Mouse (Mus musculus) retina, postnatal 7 days (tissue): Measurements from ENCODE around the gene Sncb.
"Not testable (repeated sequence)": the region's sequence is repeated elsewhere in the genome, so short reads cannot be mapped to it uniquely, and the experiment has no call there.

Source experiments
- DNase-seq: peaks from one replicate; pipeline ENCODE4 v3.0.0-alpha.2; 2012; ENCODE audit warnings: low read depth, low spot score

The Sncb gene

DNA sequence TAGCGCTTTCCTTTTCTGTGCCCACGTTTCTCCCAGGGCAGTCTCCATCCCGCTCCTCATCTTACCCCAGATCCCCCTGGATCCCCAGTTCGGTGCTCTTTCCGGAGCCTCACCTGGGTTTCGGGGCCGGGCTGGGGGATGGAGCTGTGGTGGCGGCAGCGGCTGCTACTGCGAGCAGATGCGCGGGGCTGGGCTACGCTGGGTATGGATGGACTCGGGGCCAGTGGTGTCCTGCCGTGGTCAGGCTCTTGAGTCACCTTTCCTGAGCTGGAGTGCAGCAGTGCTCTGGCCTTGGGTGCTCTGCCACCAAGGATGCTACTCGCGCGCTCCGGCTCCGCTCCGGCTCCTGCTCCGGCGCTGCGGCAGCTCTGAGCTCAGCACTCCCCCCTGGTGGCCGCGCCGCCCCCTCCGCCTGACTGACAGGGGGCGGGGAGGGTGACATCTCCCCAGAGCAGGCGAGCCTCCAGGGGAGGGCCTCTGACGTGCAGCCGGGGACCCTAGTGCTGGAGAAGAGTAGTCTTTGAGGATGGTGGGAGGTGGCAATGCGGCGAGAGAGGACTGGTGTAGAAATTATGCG, at the start of gene Sncb:
Gene Sncb, minus strand, starts transcription at position 404 of the 577 bp plus-strand sequence.
- peak; percentile 72 for DNase-seq

DNA sequence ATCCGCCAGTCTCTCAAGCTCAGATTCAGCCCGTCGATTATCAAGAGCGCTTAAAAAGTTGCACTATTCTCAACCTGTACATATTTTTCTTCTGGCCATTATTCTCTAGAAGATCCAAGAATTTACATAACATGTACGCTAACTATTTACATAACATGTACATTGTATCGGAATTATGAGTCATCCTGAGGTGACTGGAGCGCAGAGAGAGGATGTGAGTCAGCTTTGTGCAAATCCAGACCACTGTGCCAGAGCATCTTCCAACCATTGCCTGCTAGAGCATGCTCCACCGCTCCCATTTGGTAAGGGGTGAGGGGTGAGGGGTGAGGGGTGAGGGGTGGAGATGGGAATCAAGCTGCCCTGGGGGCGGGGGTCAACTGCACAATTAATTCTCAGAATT, 47.0 kb upstream of the Sncb start:
- no peak for DNase-seq

GRCm38 (mm10) chr13:54811476-54811875, 45.1 kb upstream of the Sncb start:
- no peak for DNase-seq

- no peak for DNase-seq
Measured at GRCm38 (mm10) chr13:54808067-54808466, 41.7 kb upstream of the Sncb start.

DNA sequence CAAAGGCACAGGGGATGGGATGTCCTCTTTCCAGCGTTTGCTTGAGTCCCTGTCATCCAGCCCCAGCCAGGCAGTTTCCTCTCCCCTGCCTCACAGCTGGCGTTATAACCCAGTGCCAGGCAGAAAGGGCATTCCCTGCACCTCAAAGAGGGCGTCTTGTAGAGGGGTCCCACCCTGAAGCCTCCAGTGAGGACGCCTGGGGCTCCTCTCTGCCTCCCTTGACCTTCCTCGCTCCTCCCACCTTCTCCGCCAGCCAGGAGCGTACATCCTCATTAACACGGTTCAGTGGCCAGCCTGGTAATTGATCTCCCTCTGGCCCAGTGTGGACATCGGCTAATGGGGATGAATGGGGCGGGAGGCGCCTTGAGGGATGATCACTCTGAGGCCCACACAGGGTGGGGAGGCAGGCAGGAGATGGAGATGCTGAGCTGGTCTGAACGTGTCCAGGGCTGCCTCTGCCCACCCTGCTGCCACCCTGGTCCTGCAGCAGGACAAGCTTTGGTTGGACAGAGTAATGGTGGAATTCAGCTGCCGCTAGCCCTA, 40.1 kb upstream of the Sncb start:
- DNase-seq, result no peak

DNA sequence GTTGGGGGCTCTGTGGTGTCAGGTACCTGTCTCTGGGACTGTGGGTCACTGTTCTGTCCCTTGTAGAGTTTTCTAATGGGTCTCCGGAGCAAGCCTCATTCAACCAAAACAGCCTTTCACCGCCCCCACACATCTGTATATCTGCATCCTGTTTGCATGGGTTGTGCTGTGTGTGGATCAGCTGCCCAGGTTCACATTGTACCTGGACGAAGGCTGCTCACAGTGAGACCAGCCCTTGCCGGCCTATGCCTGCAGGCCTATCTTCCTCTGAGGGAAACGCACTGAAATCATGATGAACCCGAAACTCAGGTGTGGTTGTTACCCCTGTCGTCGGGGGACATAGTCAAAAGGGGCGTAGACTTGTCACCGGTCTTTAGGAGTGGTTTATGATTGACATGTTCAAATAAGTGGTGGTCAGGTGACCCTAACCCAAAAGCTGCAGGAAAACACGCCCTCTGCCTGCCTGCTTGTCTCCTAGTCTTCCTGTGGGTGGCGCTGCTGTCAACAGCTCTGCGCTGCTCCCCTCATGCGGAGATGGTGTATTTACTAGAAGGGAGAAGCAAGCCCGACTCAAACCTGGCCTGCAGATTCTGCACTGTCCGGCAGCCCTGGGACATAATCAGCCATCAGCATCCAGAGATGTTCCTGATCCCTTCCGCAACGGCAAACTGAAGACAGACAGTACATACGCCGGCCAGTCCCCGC, 38.9 kb upstream of the Sncb start:
- DNase-seq, result peak; percentile 43

- DNase-seq, result no peak
Measured at GRCm38 (mm10) chr13:54803010-54803409, 36.6 kb upstream of the Sncb start.

GRCm38 (mm10) chr13:54800206-54800605, 33.8 kb upstream of the Sncb start:
- DNase-seq, result no peak

DNA sequence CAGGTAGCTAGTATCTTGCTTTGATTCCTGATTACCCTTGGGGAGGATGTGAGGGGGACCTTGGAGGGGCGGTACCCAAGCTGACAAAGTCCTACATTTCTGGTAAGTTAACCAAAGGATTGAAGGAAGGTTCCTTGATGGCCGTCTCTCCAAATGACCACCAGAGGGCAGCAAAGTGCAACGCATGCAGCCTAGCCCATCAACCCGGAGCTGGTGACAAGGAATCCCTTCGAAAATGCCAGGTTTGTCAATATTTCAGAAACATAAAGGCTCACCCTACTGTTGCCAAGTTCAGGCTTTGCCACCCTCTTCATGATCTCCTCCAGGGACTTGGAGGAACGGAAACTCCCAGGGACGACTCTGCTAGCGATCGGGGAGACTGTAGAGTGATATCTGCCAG, 33.3 kb upstream of the Sncb start:
- DNase-seq, result peak; percentile 70

DNA sequence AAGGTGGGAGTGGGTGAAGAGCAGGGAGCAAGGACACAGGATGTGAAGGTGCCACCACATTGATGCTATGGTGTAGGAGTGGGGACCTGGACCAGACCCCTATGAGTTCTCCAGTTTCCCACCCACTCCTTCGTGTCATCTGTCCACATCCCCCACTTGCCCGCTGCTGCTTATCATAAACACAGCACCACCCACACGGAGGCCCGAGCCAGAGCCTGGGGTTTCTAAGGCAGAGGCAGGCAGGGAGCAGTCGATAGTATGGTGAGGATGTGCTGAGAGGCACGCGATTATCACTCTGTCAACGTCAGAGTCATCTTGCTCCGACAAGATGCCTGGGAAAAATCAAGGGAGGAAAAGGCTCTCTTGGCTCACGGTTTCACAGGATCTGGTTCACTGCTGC, 32.3 kb upstream of the Sncb start:
- no peak for DNase-seq

- no peak for DNase-seq
Measured at GRCm38 (mm10) chr13:54797861-54798643, 31.7 kb upstream of the Sncb start.

DNA sequence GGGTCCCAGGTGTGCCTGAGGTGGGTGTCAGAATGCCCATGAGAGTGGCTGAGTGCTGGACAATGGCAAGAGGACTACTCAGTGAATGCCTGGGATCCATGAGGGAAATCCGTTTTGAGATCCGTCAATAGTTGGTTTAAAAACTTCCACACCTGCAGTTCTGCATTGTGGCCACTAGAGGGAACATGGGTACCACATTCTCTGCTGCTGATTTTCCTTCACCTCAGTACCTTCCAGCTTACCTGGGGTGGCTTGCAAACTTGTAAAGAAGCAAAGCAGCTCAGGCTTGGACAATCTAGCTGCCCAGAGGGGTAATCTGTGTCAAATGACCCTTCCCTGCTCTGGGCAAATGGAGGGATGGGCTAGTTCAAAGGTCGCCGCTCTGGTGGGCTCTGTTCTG, 31.0 kb upstream of the Sncb start:
- DNase-seq, result peak; percentile 36

DNA sequence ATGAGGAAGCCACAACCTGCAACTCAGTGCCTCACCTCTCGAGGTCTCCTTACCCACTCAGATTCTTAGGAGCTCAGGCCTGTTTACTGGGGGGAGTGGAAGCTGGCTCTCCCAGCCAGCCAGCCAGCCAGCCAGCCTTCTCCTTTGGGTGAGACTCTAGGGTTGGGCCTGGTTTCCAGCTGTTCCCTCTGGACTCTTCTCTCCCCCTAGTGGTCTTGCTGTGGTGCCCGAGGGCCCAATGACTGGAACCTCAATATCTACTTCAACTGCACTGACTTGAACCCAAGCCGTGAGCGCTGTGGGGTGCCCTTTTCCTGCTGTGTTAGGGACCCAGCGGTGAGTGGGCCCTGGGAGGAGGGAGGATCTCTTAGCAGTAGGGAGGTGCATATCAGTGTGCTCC, 28.4 kb upstream of the Sncb start:
- no peak for DNase-seq

DNA sequence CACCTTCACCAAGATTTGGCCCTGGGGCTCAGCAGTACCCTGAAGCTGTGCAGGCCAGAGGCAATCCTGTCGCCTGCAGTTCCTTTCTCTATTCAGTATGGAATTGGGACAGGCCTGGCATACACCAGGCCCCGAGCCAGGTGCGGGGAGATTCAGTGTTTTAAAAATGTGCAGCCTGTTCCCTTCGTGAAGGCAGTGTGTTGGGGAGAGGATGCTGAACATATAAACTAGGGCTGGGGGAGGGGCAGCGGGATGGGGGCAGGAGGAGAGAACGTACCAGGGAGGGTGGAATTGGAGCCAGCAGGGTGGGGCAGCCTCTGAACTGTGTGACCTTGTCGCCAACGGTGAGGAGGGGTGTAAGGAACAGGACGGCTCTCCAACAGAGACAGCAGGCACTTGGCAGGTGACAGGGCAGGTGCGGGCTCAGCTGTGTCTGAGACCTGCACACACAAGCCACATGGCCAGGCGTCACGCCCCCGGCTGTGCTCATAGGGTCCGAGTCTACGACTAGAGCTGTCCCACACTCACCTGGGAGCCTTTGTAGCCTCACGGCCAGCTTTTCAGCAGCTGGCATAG, 27.7 kb upstream of the Sncb start:
- no peak for DNase-seq

DNA sequence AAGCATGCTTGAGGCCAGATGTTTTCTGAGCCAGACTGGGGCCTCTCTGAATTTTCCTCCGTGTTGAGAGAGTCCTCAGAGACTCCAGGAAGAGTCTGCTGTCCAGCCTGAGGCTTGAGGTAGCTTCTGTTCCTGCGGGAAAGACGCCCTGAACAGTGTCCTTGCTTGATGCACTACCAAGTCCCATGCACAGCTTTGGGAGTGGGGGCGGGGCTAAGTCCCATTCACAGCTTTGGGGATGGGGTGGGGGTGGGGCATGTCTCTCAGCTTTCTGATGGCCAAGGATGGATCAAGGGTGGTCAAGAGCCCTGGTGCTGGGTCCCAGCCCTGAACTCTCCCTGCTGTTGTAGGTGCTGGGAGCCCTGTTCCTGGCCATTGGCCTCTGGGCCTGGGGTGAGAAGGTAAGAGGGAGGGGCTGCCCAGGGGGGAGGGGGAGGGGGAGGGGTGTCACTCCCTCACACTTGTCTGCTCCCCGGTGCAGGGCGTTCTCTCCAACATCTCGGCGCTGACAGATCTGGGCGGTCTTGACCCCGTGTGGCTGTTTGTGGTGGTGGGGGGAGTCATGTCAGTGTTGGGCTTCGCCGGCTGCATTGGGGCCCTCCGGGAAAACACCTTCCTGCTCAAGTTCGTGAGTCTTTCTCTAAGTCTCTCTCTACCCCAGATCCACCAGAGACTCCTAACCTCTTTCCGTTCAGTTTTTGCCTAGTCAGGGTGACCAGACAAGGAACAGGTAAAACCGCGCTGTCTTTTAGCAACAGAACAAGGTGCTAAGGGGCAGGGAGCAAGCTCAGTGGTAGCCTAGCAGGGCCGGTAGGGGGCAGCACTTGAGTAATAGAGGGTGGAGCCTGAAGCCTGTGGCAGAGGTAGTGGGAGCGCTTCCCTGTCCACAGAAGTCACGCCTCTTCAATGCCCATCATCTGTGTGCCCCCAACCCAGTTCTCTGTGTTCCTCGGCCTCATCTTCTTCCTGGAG, 26.1 kb upstream of the Sncb start:
- no peak for DNase-seq

GRCm38 (mm10) chr13:54789561-54790397, 23.4 kb upstream of the Sncb start:
- no peak for DNase-seq

GRCm38 (mm10) chr13:54788740-54789560, 22.6 kb upstream of the Sncb start, which contains the start of gene Tspan17:
Gene Tspan17 (plus strand): TSS chr13:54789377.
- peak; percentile 92 for DNase-seq

DNA sequence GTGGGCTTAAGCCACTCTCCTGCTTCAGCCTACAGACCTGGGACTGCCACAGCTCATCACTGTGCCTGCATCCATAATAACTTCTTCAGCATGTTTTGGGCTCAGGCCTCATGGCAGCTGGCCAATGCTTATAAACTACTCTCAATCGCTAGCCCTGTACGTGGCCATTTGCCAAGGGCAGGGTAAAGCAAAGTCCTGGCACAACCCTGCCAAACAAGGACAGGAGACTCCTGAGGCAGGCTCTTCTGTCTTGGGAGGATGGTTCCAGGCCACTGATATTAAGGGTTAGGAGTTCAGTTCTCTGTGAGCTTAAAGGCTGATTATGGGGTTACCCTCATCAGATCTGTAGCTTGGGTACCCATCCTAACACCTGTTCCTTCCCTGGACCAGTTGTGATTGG, 21.2 kb upstream of the Sncb start:
- not testable (repeated sequence) for DNase-seq

- no peak for DNase-seq
Measured at GRCm38 (mm10) chr13:54783698-54784097, 17.3 kb upstream of the Sncb start, which contains the start of gene Eif4e1b. Gene Eif4e1b (plus strand): TSS chr13:54783998.
